Mouse (Mus musculus) cerebellum, adult 9-10 months (tissue): ENCODE data around the gene Socs7.

Experiments
- DNase-seq: peaks from one replicate; pipeline ENCODE4 v3.0.0; 2022

The Socs7 gene

GRCm38 (mm10) chr11:97424092-97424692 lies 61.8 kb downstream of the Socs7 start:
- DNase-seq = no peak

- no peak for DNase-seq
Measured at GRCm38 (mm10) chr11:97424802-97425201, 62.5 kb downstream of the Socs7 start.

GRCm38 (mm10) chr11:97427794-97428725 lies 65.7 kb downstream of the Socs7 start:
- peak; percentile 75 for DNase-seq

GRCm38 (mm10) chr11:97428726-97429077 lies 66.4 kb downstream of the Socs7 start:
- no peak for DNase-seq

GRCm38 (mm10) chr11:97429615-97430014 lies 67.3 kb downstream of the Socs7 start:
- DNase-seq = no peak

GRCm38 (mm10) chr11:97432015-97432414 lies 69.7 kb downstream of the Socs7 start:
- DNase-seq = peak; percentile 84

- no peak for DNase-seq
Measured at GRCm38 (mm10) chr11:97432983-97433539, 70.7 kb downstream of the Socs7 start.

- no peak for DNase-seq
Measured at GRCm38 (mm10) chr11:97434121-97434520, 71.8 kb downstream of the Socs7 start.

- peak; percentile 68 for DNase-seq
Measured at GRCm38 (mm10) chr11:97434704-97435454, 72.5 kb downstream of the Socs7 start.

- no peak for DNase-seq
Measured at GRCm38 (mm10) chr11:97435808-97436491, 73.6 kb downstream of the Socs7 start.

- DNase-seq = no peak
Measured at GRCm38 (mm10) chr11:97437745-97438144, 75.4 kb downstream of the Socs7 start.

- no peak for DNase-seq
Measured at GRCm38 (mm10) chr11:97438868-97439267, 76.5 kb downstream of the Socs7 start.

- DNase-seq = no peak
Measured at GRCm38 (mm10) chr11:97439935-97440334, 77.6 kb downstream of the Socs7 start.

GRCm38 (mm10) chr11:97440441-97440881 lies 78.1 kb downstream of the Socs7 start:
- DNase-seq = no peak

GRCm38 (mm10) chr11:97441036-97441657 lies 78.8 kb downstream of the Socs7 start:
- no peak for DNase-seq

- DNase-seq = no peak
Measured at GRCm38 (mm10) chr11:97441658-97442125, 79.3 kb downstream of the Socs7 start.

- no peak for DNase-seq
Measured at GRCm38 (mm10) chr11:97442891-97443675, 80.7 kb downstream of the Socs7 start.

- DNase-seq = no peak
Measured at GRCm38 (mm10) chr11:97445596-97445995, 83.2 kb downstream of the Socs7 start.

GRCm38 (mm10) chr11:97445999-97446511 lies 83.7 kb downstream of the Socs7 start:
- DNase-seq = no peak

- DNase-seq = no peak
Measured at GRCm38 (mm10) chr11:97447979-97448378, 85.6 kb downstream of the Socs7 start.
